Mouse (Mus musculus): ENCODE results near the gene Insyn1. TPM values are rescaled to one million over a fixed set of nuclear protein-coding genes. Genes with fewer than 3 reads are reported as not detected.

The Insyn1 gene
- polyA plus RNA-seq, 1 experiment = 147 TPM

DNA sequence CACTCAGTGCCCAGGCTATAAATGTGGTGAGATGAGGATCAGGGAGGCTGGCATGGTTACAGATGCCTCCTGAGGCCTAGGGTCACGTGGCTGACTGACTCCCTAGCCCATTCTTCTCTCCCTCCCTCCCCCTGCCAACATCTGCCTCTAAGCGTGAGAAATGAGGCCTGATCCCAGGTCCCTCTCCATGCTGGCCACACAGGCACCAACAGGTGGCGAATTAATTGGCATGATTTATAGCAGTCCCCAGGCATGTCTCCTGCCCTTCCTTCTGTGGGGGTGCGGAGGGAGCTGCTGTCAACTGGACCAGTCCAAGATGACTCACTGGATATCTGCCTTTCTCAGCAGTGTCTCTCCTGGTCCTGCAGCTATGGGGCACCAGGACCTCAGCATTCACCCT lies 39.4 kb downstream of the Insyn1 start:
- no peak overlapping the region for H3K27ac ChIP-seq (ENCODE audit: insufficient read depth, low read length)

DNA sequence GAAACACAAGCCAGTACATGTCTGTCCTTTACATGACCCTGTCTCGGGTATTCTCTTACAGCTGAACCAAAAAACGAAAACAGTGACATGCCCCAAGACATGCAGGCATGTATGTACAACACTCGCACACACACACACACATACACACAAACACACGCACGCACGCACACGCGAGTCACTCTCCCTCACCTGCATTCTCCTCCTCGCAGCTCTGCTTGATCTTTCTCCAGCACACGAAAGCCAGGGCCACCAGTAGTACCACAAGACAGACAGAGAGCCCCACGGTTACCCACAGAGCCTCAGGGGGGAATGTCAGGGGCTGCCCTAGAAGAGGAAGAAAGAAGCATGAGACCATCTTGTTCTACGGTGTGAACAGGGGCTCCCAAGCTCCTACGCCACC lies 42.0 kb downstream of the Insyn1 start:
- Histone ChIP-seq H3K4me3 (replicated peaks; ENCODE audit: insufficient read depth, low read depth, low read length) (no peak overlapping the region), H3K27ac (ENCODE audit: insufficient read depth, low read length) (no peak overlapping the region), H3K4me1 (ENCODE audit: control insufficient read depth, insufficient read depth, low read length) (peaks cover 43% of the 10 kb centered on the region), H3K27me3 (ENCODE audit: control insufficient read depth, insufficient read depth, low read length) (no peaks in the 10 kb centered on the region)
- whole genome bisulfite sequencing = 97% methylated on average over 13 of the region's 13 CpGs
- TF ChIP-seq POLR2A (IDR thresholded peaks at IDR 0.05; ENCODE audit: borderline replicate concordance, insufficient read depth, low read length) (no peak), CTCF (IDR thresholded peaks at IDR 0.05; ENCODE audit: borderline replicate concordance, insufficient read depth, low read depth, low read length) (no peak)
- DNase-seq = no peak

More for the DNA sequence above, 39.4 kb downstream of the Insyn1 start:
- WGBS = 48% methylated on average over 4 of the region's 4 CpGs
- peaks cover 35% of the 10 kb centered on the region for H3K4me1 ChIP-seq (ENCODE audit: control insufficient read depth, insufficient read depth, low read length)
- no peak for DNase-seq
- H3K27me3 ChIP-seq (ENCODE audit: control insufficient read depth, insufficient read depth, low read length) = no peaks in the 10 kb centered on the region
- H3K4me3 ChIP-seq (replicated peaks; ENCODE audit: insufficient read depth, low read depth, low read length) = no peak overlapping the region
- no peak for TF ChIP-seq POLR2A (IDR thresholded peaks at IDR 0.05; ENCODE audit: borderline replicate concordance, insufficient read depth, low read length)

DNA sequence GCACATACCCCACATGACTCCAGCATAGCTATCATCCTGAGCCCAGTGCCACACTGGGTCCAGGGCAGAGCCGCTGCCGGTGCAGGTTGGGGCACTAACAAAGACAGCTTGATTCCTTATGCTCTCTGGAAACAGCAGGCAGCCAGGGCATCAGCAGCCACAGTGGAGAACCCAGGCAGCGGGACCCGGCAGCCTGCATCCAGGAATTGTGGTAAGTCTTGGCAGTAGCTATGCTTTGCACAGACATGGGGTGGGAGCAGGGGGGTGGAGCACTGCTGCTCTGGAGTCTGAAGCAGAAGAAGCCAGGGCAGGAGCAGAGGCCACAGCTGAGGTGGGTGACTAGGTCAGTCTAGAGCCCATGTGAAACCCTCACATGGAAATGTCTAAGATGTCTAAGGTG lies 43.8 kb downstream of the Insyn1 start:
- H3K27me3 ChIP-seq (ENCODE audit: control insufficient read depth, insufficient read depth, low read length) = no peaks in the 10 kb centered on the region
- H3K4me1 ChIP-seq (ENCODE audit: control insufficient read depth, insufficient read depth, low read length) = peaks cover 35% of the 10 kb centered on the region
- DNase-seq = no peak
- H3K27ac ChIP-seq (ENCODE audit: insufficient read depth, low read length) = peak overlapping the region; percentile 29; the same call in 1 of the 2 replicates
- 9% methylated on average over 4 of the region's 4 CpGs for WGBS
- H3K4me3 ChIP-seq (replicated peaks; ENCODE audit: insufficient read depth, low read depth, low read length) = no peak overlapping the region
- TF ChIP-seq POLR2A (IDR thresholded peaks at IDR 0.05; ENCODE audit: borderline replicate concordance, insufficient read depth, low read length) (no peak), CTCF (IDR thresholded peaks at IDR 0.05; ENCODE audit: borderline replicate concordance, insufficient read depth, low read depth, low read length) (no peak)

DNA sequence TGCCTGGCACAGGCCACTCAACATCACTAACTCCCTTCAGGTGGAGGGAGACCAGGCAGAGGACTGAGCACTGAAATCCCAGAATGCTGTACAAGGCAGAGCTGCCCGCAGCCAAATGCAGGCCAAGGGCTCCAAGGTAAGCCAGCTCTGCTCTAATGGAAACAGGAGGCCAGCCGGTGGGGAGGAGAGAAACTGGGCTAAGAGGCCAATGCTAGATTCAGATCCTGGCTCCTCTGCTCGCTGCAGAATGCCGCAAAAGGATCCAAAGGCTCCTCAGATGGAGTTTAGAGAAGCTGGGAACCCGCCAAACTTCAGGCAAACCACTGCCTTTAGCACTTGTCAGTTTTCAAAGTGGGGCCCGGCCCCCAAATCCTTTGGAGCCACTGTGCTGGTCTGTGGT lies 44.9 kb downstream of the Insyn1 start:
- Histone ChIP-seq H3K4me3 (replicated peaks; ENCODE audit: insufficient read depth, low read depth, low read length) (no peak overlapping the region), H3K27me3 (ENCODE audit: control insufficient read depth, insufficient read depth, low read length) (no peaks in the 10 kb centered on the region), H3K27ac (ENCODE audit: insufficient read depth, low read length) (peak overlapping the region; percentile 73), H3K4me1 (ENCODE audit: control insufficient read depth, insufficient read depth, low read length) (peaks cover 30% of the 10 kb centered on the region)
- TF ChIP-seq CTCF (IDR thresholded peaks at IDR 0.05; ENCODE audit: borderline replicate concordance, insufficient read depth, low read depth, low read length) (no peak), POLR2A (IDR thresholded peaks at IDR 0.05; ENCODE audit: borderline replicate concordance, insufficient read depth, low read length) (0 out of 2 replicates have a peak, but pooled peaks have one; percentile 20)
- peak; percentile 78 to 86 for DNase-seq
- WGBS = 15% methylated on average over 6 of the region's 6 CpGs

DNA sequence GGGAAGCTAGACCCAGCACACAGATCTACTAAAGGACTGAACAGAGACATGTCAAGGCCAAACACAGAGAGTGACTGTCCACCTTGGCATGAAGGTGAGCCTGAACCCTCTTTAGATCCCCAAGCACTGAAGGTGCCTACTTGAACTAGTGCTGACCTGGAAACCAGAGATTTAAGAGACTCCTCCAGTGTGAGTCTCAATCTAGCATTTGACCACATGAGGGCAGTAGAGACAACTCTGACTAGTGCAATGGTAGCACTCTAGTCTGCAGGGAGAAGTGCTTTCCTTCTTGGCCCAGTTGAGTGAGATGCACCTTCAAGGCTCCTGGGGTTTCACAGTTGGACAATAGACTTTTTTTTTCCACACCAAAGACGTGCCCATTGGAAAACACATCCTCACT lies 46.4 kb downstream of the Insyn1 start:
- Histone ChIP-seq H3K4me3 (replicated peaks; ENCODE audit: insufficient read depth, low read depth, low read length) (no peak overlapping the region), H3K27ac (ENCODE audit: insufficient read depth, low read length) (no peak overlapping the region), H3K27me3 (ENCODE audit: control insufficient read depth, insufficient read depth, low read length) (no peaks in the 10 kb centered on the region), H3K4me1 (ENCODE audit: control insufficient read depth, insufficient read depth, low read length) (peaks cover 30% of the 10 kb centered on the region)
- peak; percentile 56 to 77 for DNase-seq
- 43% methylated on average over 1 of the region's 1 CpGs for WGBS
- TF ChIP-seq POLR2A (IDR thresholded peaks at IDR 0.05; ENCODE audit: borderline replicate concordance, insufficient read depth, low read length) (no peak), CTCF (IDR thresholded peaks at IDR 0.05; ENCODE audit: borderline replicate concordance, insufficient read depth, low read depth, low read length) (peak; percentile 63; the same call in 1 of the 2 replicates)

DNA sequence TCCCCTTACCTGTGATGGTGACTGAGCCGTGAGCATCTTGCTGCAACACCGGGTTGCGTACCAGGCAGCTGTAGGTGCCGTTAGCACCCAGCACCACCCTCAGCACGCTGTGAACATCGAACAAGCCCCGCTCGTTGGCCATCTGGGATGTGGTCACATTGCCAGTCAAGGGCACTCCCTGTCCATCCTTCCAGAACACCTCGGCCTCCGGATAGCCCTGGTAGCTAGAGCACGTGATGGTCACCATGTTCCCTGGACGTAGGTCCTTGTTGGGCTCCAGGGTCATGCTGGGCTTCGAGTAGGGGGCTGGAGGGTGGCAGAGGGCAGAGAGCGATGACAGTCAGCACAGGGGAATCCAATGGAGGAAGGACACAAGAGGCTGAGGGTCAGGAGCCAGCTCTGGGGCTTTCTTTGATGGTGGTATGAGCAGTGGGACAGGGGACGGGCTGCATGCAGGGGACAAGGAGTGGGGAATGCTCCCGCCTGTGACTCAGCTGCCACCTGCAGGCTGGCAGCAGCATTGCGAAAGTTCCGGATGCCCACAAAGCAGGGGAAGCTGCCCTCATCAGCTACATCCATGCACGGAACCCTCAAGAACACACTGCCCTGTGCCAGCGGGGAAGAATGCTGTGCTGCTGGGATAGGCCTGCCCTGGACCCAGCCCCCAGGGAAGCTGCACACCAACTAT lies 47.2 kb downstream of the Insyn1 start:
- H3K4me1 ChIP-seq (ENCODE audit: control insufficient read depth, insufficient read depth, low read length) = peaks cover 30% of the 10 kb centered on the region
- no peak overlapping the region for H3K27ac ChIP-seq (ENCODE audit: insufficient read depth, low read length)
- DNase-seq = peak; percentile 54
- H3K4me3 ChIP-seq (replicated peaks; ENCODE audit: insufficient read depth, low read depth, low read length) = no peak overlapping the region
- H3K27me3 ChIP-seq (ENCODE audit: control insufficient read depth, insufficient read depth, low read length) = no peaks in the 10 kb centered on the region
- 75% methylated on average over 20 of the region's 20 CpGs for WGBS
- TF ChIP-seq CTCF (IDR thresholded peaks at IDR 0.05; ENCODE audit: borderline replicate concordance, insufficient read depth, low read depth, low read length) = peak; percentile 85
- no peak for TF ChIP-seq POLR2A (IDR thresholded peaks at IDR 0.05; ENCODE audit: borderline replicate concordance, insufficient read depth, low read length)

DNA sequence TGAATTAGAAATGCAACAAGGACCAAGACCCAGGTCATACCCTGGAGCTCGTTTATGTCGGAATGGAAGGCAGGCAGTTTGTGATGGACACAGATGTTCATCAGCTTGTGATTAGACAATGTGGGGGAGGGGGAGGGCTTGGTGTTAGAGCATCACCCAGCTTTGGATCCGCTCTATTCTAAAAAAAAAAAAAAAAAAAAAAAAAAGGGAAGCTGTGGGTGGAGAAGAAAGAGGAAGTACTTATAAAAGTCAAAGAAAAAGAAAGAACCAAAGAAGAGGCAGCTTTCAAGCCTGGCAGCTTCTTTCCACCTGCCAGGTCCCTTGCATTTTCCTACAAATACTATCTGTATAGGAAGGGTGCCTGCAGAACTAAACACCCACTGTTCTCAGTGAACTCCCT lies 49.4 kb downstream of the Insyn1 start:
- no peak for TF ChIP-seq POLR2A (IDR thresholded peaks at IDR 0.05; ENCODE audit: borderline replicate concordance, insufficient read depth, low read length)
- no peak for TF ChIP-seq CTCF (IDR thresholded peaks at IDR 0.05; ENCODE audit: borderline replicate concordance, insufficient read depth, low read depth, low read length)
- DNase-seq = no peak
- WGBS = 92% methylated on average over 3 of the region's 3 CpGs
- no peak overlapping the region for H3K4me3 ChIP-seq (replicated peaks; ENCODE audit: insufficient read depth, low read depth, low read length)
- no peaks in the 10 kb centered on the region for H3K27me3 ChIP-seq (ENCODE audit: control insufficient read depth, insufficient read depth, low read length)
- no peak overlapping the region for H3K27ac ChIP-seq (ENCODE audit: insufficient read depth, low read length)
- H3K4me1 ChIP-seq (ENCODE audit: control insufficient read depth, insufficient read depth, low read length) = peaks cover 26% of the 10 kb centered on the region

DNA sequence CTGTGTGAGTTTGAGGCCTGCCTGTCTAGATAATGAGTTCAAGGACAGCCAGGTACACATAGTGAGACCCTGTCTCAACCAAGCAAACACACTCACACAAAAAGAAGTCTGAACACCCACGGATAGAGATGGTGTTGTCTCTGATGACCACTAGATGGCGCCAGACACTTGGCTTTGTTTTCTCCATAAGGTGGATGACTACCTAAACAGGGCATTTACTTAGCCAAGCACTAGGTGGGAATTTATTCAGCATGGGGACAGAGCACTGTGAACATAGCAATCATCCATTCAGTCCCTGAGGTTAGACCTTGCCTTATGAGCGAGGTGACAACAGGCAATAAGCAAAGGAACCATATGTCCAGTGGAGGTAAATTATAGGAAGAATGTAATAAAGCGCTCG lies 51.5 kb downstream of the Insyn1 start:
- 53% methylated on average over 5 of the region's 5 CpGs for WGBS
- Histone ChIP-seq H3K27me3 (ENCODE audit: control insufficient read depth, insufficient read depth, low read length) (no peaks in the 10 kb centered on the region), H3K27ac (ENCODE audit: insufficient read depth, low read length) (no peak overlapping the region), H3K4me3 (replicated peaks; ENCODE audit: insufficient read depth, low read depth, low read length) (no peak overlapping the region), H3K4me1 (ENCODE audit: control insufficient read depth, insufficient read depth, low read length) (peaks cover 10% of the 10 kb centered on the region)
- DNase-seq = peak; percentile 65 to 69
- peak; percentile 83; the same call in 1 of the 2 replicates for TF ChIP-seq CTCF (IDR thresholded peaks at IDR 0.05; ENCODE audit: borderline replicate concordance, insufficient read depth, low read depth, low read length)
- no peak for TF ChIP-seq POLR2A (IDR thresholded peaks at IDR 0.05; ENCODE audit: borderline replicate concordance, insufficient read depth, low read length)
